Mouse (Mus musculus) kidney, postnatal 0 days (tissue): ENCODE results near the gene Sgsm3. TPM values are rescaled to one million over a fixed set of nuclear protein-coding genes. Genes with fewer than 3 reads are reported as not detected.

ENCODE experiments used
- ATAC-seq: fragments of 200-750 bp; cut with Nextera tagmentation; replicated peaks from 2 replicates; pipeline ENCODE4 v1.8.0; 2017; ENCODE audit warnings: low read depth, moderate number of reproducible peaks, moderate TSS enrichment, moderate library complexity; ENCODE audit not compliant: low FRiP score
- DNase-seq: peaks from one replicate; pipeline ENCODE4 v3.0.0-alpha.2; 2016; ENCODE audit warnings: low spot score
- H3K27ac ChIP-seq: fragments of 300-500 bp; sonication (generic); 2 replicates; pipeline ENCODE4 v1.5.1; 2014; ENCODE audit warnings: mild to moderate bottlenecking
- H3K27me3 ChIP-seq: fragments of 300-500 bp; sonication (generic); 2 replicates; pipeline ENCODE4 v1.6.1; 2014; ENCODE audit warnings: low read length, mixed read lengths; ENCODE audit not compliant: insufficient read depth
- H3K36me3 ChIP-seq: fragments of 300-500 bp; sonication (generic); 2 replicates; pipeline ENCODE4 v1.6.1; 2014; ENCODE audit warnings: low read length, mixed read lengths; ENCODE audit not compliant: insufficient read depth
- H3K4me1 ChIP-seq: fragments of 300-500 bp; sonication (generic); replicated peaks from 2 replicates; pipeline ENCODE4 v1.6.1; 2014; ENCODE audit warnings: antibody characterized with exemption, low read length, mixed read lengths; ENCODE audit not compliant: insufficient read depth
- H3K4me2 ChIP-seq: fragments of 300-500 bp; sonication (generic); 2 replicates; pipeline ENCODE4 v1.6.1; 2014; ENCODE audit warnings: mild to moderate bottlenecking, low read length, moderate library complexity, mixed read lengths
- H3K4me3 ChIP-seq: fragments of 300-500 bp; sonication (generic); replicated peaks from 2 replicates; pipeline ENCODE4 v1.5.1; 2014; ENCODE audit warnings: low read depth, low read length
- H3K9ac ChIP-seq: fragments of 300-500 bp; sonication (generic); 2 replicates; pipeline ENCODE4 v1.6.1; 2014; ENCODE audit warnings: low read depth, low read length
- H3K9me3 ChIP-seq: fragments of 300-500 bp; sonication (generic); replicated peaks from 2 replicates; pipeline ENCODE4 v1.6.1; 2016; ENCODE audit warnings: low read length, inconsistent platforms, mixed read lengths
- CTCF ChIP-seq: IDR thresholded peaks from 2 replicates; pipeline ENCODE4 v1.5.1; 2016; ENCODE audit warnings: antibody characterized with exemption, low read depth, mild to moderate bottlenecking, moderate library complexity
- WGBS: fragments of 180-500 bp; shearing (Covaris S2); extraction: QIAGEN DNeasy Blood & Tissue Kit; methylation state at CpG from one replicate; pipeline ENCODE4 v1.1.7; 2014; 5-methylcytosine and 5-hydroxymethylcytosine counted together
- polyA plus RNA-seq: library from polyadenylated mRNA; unstranded; fragments of >200 nt; fragmentation: Nextera tagmentation; extraction: Ambion mirVana; gene quantifications from 2 replicates; pipeline ENCODE4 v1.2.1, GENCODE M21; 2015

Sgsm3 gene
- polyA plus RNA-seq, 1 experiment from 2014 or later = 20.1 TPM

DNA sequence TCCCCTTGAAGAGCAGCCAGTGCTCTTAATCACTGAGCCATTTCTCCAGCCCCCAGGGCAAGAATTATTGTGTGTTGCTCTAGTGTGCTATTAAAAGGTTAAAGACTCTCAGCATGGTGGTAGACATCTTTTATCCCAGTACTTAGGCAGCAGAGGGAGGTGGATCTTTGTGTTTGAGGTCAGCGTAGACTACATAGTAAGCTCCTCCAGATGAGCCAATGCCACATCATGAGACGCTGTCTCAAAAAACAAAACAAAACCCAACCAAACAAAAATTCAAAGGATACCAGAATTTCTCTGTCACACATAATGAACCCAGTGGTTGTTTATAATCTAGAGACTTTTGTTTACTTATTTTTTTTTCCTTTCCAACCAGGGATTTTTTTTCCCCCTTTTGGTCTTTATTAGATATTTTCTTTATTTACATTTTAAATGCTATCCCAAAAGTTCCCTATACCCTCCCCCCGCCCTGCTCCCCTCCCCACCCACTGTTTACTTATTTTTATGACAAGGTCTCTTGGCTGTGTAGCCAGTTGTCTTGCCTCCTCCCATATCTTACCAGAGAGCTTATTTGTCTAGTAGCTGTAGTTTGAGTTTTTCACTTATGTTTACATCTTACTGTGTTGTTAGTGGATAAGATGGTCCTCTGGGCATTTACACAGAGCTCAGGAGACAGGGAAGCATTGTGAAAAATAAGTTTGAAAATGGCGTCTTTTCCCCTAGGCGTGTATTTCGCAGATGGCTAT lies 18.7 kb downstream of the Sgsm3 start:
- H3K27me3 ChIP-seq = no peaks in the 10 kb centered on the region
- 86% methylated on average over 6 of the region's 6 CpGs for WGBS
- TF ChIP-seq CTCF = no peak

GRCm38 (mm10) chr15:80997077-80997476 lies 19.5 kb downstream of the Sgsm3 start:
- Histone ChIP-seq H3K36me3 (no peaks in the 10 kb centered on the region), H3K4me2 (no peak overlapping the region), H3K4me1 (0 out of 2 replicates have a peak, but pooled peaks cover 5% of the 10 kb centered on the region), H3K9me3 (no peaks in the 10 kb centered on the region), H3K4me3 (no peak overlapping the region), H3K27me3 (no peaks in the 10 kb centered on the region), H3K9ac (no peak overlapping the region), H3K27ac (no peak overlapping the region)
- no peak for DNase-seq
- no peak for ATAC-seq
- TF ChIP-seq CTCF = no peak
- WGBS = 36% methylated on average over 1 of the region's 1 CpGs

More for the DNA sequence above, 18.7 kb downstream of the Sgsm3 start:
- no peak overlapping the region for H3K4me3 ChIP-seq
- 0 out of 2 replicates have a peak, but pooled peaks cover 5% of the 10 kb centered on the region for H3K4me1 ChIP-seq
- no peak for DNase-seq
- ATAC-seq = no peak
- H3K27ac ChIP-seq = no peak overlapping the region
- no peak overlapping the region for H3K9ac ChIP-seq
- no peaks in the 10 kb centered on the region for H3K36me3 ChIP-seq
- no peak overlapping the region for H3K4me2 ChIP-seq
- H3K9me3 ChIP-seq = no peaks in the 10 kb centered on the region

DNA sequence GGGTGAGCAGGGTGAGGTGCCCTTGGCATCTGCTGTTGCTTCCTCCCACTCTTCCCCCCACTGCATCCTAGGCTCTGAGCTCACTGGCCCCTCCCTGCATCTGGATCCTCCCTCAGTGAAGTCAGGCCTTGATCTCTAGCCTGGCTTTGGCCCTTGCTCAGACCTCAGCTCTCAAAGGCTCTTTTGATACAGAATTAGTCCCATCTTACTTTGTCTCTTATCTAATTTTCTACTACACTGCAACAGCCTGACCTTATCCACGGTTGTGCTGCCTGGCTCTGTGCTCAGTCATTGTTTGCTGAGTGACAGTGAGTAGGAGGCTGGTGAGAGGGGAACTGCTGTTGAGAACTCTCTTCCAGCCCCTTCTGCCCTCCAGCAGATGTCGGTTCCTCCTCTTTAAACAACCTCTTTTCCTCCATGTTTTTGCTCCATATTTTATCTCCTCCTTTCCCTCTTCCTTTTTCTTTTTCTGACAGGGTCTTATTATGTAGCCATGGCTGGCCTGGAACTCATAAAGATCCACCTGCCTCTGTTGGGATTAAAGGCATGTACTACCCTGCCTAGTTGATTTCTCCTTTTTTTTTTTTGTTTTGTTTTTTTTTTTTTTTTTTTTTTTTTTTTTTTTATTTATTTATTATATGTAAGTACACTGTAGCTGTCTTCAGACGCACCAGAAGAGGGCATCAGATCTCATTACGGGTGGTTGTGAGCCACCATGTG lies 23.0 kb downstream of the Sgsm3 start:
- no peak for TF ChIP-seq CTCF
- no peak overlapping the region for H3K4me2 ChIP-seq
- DNase-seq (no peak), ATAC-seq (no peak; the same call in 1 of the 2 replicates)
- H3K27me3 ChIP-seq = no peaks in the 10 kb centered on the region
- no peak overlapping the region for H3K9ac ChIP-seq
- H3K27ac ChIP-seq = no peak overlapping the region
- peaks cover 10% of the 10 kb centered on the region; the same call in 1 of the 2 replicates for H3K36me3 ChIP-seq
- 18% methylated on average over 2 of the region's 4 CpGs for WGBS
- H3K9me3 ChIP-seq = no peaks in the 10 kb centered on the region
- 0 out of 2 replicates have a peak, but pooled peaks cover 5% of the 10 kb centered on the region for H3K4me1 ChIP-seq
- H3K4me3 ChIP-seq = no peak overlapping the region

DNA sequence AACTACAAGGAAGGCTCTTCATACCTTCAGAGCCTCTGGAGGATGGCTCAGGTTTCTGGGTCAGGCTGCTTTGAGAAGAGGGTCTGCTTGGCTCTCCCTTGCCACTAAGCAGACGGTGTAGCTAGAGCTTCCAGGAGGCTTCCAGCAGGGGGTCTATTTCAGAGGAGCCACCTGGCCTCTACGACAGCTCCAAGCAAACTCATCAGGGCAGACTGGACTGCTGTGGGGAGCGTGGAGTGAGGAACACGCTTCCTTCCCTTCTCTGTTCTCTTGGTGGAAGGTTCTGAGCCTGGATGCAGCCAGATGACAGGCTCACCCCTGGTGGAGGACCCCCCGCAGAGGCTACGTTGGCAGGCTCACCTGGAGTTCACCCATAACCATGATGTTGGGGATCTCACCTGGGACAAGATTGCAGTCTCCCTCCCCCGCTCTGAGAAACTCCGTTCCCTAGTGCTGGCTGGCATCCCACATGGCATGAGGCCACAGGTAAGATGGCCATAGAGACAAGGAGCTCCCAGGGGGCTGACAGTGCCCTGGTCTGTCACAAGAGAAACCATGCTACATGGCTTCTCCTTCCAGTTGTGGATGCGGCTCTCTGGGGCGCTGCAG lies 28.7 kb downstream of the Sgsm3 start:
- no peak for ATAC-seq
- no peak for TF ChIP-seq CTCF
- Histone ChIP-seq H3K4me1 (no peaks in the 10 kb centered on the region), H3K27me3 (no peaks in the 10 kb centered on the region), H3K36me3 (peaks cover 13% of the 10 kb centered on the region; the same call in 1 of the 2 replicates), H3K27ac (no peak overlapping the region), H3K9me3 (no peaks in the 10 kb centered on the region), H3K9ac (no peak overlapping the region), H3K4me2 (no peak overlapping the region), H3K4me3 (no peak overlapping the region)
- 82% methylated on average over 10 of the region's 10 CpGs for WGBS
- DNase-seq = no peak

DNA sequence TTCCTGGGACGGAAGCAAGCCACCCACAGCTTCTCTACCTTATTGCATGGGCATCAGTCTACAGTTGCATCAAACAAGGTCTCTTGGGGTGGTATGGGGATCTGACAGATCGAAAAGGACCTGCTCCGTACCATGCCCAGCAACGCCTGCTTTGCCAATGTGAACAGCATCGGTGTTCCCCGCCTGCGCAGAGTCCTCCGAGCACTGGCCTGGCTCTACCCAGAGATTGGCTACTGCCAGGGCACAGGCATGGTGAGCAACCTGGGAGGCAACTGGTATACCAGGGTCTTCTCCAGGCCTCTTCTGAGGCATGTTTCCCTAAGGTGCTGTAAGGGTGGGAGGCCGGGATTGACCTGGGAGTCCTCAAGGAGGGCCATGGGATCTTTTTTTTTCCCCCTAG lies 29.8 kb downstream of the Sgsm3 start:
- no peak overlapping the region for H3K9ac ChIP-seq
- H3K27ac ChIP-seq = no peak overlapping the region
- no peak overlapping the region for H3K4me3 ChIP-seq
- WGBS = 94% methylated on average over 9 of the region's 9 CpGs
- H3K36me3 ChIP-seq = peaks cover 18% of the 10 kb centered on the region; the same call in 1 of the 2 replicates
- ATAC-seq = no peak
- H3K4me1 ChIP-seq = no peaks in the 10 kb centered on the region
- no peaks in the 10 kb centered on the region for H3K27me3 ChIP-seq
- no peak for DNase-seq
- no peaks in the 10 kb centered on the region for H3K9me3 ChIP-seq
- H3K4me2 ChIP-seq = no peak overlapping the region
- TF ChIP-seq CTCF = no peak

DNA sequence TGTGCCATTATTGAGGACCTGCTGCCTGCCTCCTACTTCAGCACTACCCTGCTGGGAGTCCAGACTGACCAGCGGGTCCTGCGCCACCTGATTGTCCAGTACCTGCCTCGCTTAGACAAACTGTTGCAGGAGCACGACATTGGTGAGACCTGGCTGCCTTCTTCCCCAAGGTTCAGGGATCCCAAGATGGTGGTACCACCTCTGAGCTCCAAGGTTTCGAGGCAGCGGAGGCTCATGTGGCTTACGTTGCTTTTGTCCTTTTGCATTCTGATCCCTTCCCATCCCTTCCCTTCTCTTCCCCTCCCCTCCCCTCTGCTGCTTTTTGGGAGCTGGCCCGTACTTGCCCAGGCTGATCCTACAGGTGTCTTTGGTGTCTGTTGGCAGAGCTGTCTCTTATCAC lies 30.3 kb downstream of the Sgsm3 start:
- no peaks in the 10 kb centered on the region for H3K27me3 ChIP-seq
- H3K4me2 ChIP-seq = no peak overlapping the region
- H3K4me1 ChIP-seq = no peaks in the 10 kb centered on the region
- DNase-seq = no peak
- H3K9ac ChIP-seq = no peak overlapping the region
- no peak overlapping the region for H3K4me3 ChIP-seq
- H3K9me3 ChIP-seq = no peaks in the 10 kb centered on the region
- H3K36me3 ChIP-seq = peaks cover 19% of the 10 kb centered on the region; the same call in 1 of the 2 replicates
- ATAC-seq = no peak
- H3K27ac ChIP-seq = no peak overlapping the region
- no peak for TF ChIP-seq CTCF
- WGBS = 90% methylated on average over 8 of the region's 8 CpGs
